Mouse (Mus musculus): Measurements from ENCODE around the gene Ostm1.

DNA sequence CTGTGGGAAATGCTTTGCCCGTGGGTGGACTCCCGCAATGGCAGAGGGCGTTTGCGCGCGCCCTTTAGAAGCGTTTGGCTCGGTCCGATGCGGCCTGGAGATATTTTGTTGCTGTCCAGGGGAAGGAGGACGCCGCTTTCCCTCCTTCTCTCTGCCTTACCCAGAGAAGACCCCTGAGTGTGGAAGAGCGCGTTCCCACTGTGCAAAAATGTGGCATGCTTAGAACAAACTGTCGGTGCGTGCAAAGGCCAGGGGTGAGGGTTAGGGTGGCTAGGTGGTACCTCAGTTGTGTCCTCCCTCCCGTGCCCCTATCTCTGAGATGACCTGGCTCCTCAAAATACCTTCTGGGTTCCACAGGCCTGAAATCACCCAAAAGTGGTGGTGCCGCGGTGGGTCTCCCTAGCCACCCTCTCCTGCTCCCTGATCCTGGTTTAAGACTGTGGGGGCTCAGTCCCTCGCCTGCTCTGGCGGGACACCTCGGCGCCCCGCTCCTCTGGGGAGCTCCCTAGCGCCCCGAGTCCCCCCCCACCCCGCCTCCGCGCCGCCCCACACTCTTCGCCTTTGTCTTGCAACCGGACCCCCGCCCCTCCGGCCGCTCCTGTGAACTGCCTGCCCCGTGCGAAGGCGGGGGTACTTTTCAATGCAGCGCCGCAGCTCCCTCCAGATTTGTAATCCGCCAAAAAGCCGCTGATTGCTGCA, 48.3 kb downstream of the Ostm1 start:
- TF ChIP-seq GATA1 (IDR thresholded peaks at IDR 0.05; ENCODE audit: borderline replicate concordance, low read length) = no peak
- TF ChIP-seq CTCF (IDR thresholded peaks at IDR 0.05; ENCODE audit: low read depth, low read length) = no peak
- TF ChIP-seq GATA2 (IDR thresholded peaks at IDR 0.05; ENCODE audit: borderline replicate concordance, low read depth, low read length) = no peak
- no peak for TF ChIP-seq POLR2AphosphoS5 (IDR thresholded peaks at IDR 0.05; ENCODE audit: insufficient replicate concordance, low read depth, low read length)
- no peak for TF ChIP-seq TAL1 (conservative IDR thresholded peaks at IDR 0.05; ENCODE audit: low read depth, low read length)
